Mouse (Mus musculus) adipocyte (in vitro differentiated cells): ENCODE measurements at regions not wholly inside any gene's neighbourhood (a gene's known extent, or its start where the extent isn't known, plus 50 kb on each side); places are given as distances from the start of the nearest gene placed in this dataset.

ENCODE experiments used
- DNase-seq: peaks from one replicate; pipeline ENCODE4 v3.0.0-alpha.2; 2016; ENCODE audit warnings: low spot score

DNA sequence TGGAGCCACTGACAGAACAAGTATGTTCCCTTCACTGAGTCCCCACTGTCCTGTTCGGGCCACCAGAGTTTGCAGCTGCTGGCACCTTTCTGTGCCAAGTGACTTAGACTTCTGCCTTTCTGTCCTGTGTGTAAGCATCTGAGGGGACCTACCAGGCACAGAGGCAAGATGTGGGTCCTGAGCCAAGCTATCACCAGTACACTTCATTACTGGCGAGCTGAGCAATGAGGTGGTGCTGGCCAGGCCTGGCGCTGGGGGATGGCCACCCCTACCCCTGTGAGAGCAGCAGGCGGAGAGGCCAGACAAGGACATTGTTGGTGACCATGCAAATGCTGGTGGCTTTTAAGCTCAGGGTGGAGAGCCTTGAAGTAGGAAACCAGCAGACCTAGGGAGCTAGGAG is 87.6 kb upstream of the Mrps6 start:
- DNase-seq = no peak

DNA sequence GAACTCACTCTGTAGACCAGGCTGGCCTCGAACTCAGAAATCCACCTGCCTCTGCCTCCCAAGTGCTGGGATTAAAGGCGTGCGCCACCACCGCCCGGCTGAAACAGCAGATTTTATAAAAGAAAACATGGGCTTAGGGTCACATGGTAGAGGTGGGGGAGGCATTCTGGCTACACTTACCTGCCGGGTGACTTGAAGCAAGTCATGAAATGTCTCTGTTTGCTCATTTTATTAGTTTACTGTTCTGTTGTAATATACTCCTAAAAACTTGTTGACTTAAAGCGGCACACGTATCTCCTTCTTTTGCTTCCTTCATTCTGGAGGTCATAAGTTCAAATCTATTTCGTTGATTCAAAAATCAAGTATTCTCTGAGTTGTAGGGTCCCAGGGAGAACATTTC is 84.9 kb upstream of the Mrps6 start:
- no peak for DNase-seq

DNA sequence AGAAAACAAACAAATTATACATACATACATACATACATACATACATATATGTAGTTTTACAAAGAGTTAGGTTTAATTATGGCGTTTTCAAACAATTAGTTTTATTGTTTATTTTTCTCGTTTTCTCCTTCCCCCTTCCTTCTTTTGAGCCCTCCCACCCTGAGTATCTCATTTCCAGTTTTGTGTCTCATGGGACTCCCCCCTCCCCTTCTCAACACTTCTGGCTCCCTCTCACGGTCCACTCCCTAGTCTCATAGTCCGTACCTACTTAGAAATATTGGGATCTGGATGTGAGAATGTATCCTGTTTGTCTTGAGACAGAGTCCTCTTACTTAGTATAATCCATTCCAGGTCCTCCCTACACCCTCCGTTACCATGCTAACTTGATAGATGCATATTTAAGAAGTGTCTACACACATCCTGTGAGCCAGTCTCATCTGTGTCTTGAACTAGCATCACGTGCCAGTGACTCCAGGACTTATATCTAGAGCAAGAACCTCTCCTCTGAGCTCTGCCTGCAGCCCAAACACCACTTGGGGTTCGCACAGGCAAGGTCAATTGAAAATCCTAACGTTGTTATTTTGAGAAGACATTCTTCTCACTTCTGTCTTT is 81.8 kb upstream of the Mrps6 start:
- no peak for DNase-seq

DNA sequence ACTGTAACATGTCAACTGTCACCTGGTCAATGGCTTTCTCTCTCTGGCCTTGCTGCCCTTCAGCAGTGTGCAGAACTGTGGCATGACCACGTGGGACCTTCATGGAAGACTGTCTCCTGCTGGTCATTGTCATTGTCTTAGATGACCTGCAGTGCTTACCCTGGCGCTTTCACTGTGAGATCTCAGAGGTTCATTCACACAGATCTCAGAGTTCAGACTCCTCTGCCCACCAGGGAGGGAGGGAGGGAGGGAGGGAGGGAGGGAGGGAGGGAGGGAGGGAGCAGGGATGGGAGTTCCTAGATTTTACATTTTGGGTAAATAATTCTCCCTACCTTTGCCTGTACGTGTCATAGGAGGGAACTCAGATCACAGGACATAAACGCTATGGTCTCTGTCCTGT is 79.6 kb upstream of the Mrps6 start:
- DNase-seq = no peak

DNA sequence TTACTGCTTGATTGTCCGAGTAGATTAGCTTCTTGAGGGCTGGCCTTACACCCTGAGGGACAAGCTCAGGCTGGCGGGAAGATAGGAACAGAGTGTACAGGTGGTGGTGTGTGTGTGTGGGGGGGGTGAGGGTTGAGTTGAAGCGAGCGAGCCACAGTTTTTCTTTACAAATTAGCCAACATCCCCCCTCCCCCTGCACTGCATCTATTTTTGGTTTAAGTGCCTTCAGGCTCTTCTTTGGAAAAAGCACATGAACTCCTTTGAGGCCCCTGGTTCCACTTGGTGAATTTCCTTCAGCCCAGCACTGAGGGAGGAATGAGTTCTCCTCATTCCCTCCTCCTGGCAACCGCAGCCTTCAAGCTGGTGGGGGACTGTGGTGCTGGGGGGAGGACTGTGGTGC is 79.2 kb upstream of the Mrps6 start:
- no peak for DNase-seq

DNA sequence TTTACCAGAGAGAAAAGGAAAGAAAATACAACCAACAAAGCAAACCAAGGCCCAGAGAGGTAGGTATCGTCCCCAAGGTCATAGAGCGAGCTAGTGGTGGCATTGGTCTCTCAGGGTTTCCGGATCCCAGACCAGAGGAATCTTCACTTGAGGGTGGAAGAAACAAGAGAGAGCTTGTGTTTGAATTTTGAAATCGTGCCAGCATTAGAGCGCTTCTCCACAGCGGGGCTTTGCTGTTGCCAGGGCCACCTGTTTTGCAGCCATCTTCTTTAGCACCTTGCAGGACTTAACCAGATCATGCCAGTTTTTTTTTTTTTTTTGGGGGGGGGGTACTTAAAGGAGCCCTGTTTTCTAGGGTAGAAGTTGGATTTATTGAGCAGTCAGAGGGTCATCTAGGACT is 77.6 kb upstream of the Mrps6 start:
- DNase-seq = no peak

DNA sequence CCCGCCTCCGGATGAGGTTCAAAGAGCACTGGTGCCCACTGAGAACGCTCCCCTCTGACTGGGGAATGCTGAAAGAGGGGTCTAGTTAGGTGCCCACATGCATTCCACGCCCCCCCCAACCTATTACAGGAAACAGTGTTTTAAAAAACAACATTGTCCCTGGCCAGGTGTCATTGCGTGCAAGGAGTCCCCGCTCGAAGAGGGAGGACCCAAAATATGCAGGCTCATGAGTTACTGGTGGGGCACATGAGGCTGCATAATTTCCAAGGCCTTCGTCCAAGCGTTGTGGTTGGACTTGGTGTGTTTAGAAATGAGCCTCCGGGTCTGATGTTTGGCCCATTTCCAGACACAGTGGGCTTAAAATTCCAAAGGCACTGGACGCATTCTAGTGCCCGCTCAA is 72.9 kb upstream of the Mrps6 start:
- no peak for DNase-seq

DNA sequence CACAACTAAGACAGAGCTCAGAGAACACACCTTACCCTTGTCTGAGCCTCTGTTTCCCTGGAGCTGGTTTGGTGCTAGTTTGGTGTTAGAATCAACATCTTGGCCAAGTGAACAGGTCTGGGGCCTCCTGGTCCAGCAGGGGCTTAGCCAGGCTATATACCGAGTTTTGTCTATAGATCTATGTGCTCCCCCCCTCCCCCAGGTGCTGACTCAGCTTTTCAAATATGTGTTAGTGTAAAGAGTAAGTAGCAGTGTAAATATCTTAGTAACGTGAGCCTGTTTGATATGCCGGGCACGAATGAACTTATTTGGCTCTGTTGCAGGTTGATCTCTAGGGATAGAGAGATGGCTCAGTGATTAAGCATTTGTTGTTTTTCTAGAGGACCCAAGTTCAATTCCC is 68.7 kb upstream of the Mrps6 start:
- no peak for DNase-seq

DNA sequence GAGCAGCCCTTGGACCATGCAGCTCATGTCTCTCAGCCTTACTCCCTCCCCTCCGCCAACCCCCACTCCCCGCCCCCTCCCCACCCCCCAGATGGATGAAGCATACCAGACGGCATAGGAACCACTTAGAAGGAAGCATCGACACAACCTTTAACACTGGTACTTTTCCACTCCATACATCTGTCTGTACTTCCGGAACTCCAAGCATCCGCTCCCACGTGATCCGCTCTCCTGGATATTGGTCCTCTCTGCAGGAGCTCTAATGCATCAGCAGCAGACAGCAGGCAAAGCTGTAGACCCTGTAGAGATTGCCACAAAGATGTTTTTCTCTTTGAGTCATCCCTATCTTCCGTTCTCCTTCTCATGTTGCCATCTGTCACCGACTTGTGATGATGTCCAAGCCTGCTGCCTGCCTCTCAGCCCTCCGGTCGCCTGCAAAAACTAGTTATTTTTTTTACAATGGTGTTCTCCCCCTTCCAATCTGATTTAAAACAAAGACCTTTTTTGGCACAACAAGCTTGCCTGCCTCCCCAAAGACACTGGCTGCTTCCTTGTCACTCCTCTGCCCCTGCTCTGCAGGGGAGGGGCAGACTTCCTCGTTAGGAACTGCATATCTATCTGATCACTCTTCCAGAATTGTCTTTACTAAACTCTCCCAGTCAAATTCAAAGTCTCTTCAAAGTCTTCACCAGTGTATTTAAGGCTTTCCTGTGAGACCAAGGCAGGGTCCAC is 62.4 kb upstream of the Mrps6 start:
- DNase-seq = no peak

DNA sequence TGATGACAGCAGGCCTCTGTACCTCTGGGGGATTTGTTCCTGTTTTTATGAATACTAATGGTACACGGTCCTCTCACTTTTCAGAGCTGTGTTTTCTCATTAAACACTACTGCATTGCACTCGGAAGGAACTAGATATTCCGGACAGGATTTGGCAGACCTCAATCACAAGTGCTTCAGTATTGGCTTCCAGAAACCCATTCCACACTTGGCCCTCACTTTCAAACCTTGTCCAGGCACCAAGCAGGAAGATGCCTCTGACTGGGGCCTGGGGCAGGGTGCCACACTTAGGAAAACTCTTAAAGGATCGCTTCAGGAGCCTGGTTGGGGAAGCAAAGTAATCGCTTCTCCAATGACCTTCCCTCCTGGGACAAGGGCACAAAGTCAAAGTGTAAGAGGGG is 50.7 kb upstream of the Mrps6 start:
- peak; percentile 80 for DNase-seq
